Mouse (Mus musculus) testis, adult 2 months (tissue): Measurements from ENCODE around the gene Dnal4.
"Not testable (repeated sequence)": the region's sequence is repeated elsewhere in the genome, so short reads cannot be mapped to it uniquely, and the experiment has no call there.

Experiments
- CTCF ChIP-seq: fragments of 200-500 bp; IDR thresholded peaks from 2 replicates; pipeline ENCODE4 v1.5.1; 2012; ENCODE audit warnings: low read depth, mild to moderate bottlenecking, inconsistent platforms, low read length, moderate library complexity; ENCODE audit not compliant: control insufficient read depth, insufficient read depth, insufficient replicate concordance
- POLR2A ChIP-seq: fragments of 200-500 bp; IDR thresholded peaks from 2 replicates; pipeline ENCODE4 v1.6.1; 2012; ENCODE audit warnings: low read depth, mild to moderate bottlenecking, inconsistent platforms, low read length, moderate library complexity; ENCODE audit not compliant: control insufficient read depth

DNA sequence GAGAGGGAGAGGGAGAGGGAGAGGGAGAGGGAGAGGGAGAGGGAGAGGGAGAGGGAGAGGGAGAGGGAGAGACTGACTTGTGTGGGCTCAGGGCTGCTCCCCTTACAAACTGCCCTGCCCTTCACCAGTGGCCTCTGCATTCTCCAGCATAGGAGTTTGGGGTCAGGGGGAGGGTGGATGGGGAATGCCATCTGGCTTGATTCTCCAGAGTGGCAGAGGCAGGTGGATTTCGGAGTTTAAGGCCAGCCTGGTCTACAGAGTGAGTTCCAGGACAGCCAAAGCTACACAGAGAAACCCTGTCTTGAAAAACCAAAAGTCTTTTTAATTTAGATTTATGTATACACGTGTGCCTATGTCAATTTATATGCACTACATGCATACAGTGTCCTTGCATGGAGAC lies 35.2 kb upstream of the Dnal4 start:
- TF ChIP-seq CTCF, POLR2A: not testable (repeated sequence)
